Mouse (Mus musculus): ENCODE data around the gene Spry1. TPM values are rescaled to one million over a fixed set of nuclear protein-coding genes. Genes with fewer than 3 reads are reported as not detected.

Gene Spry1
- total RNA-seq, 1 experiment from 2014 or later, result 29.6 TPM

GRCm38 (mm10) chr3:37658155-37658554 lies 18.4 kb downstream of the Spry1 start:
- no peak for ATAC-seq (replicated peaks in 1 of 2; ENCODE audit: insufficient read depth in 1 of 2, low FRiP score in 2 of 2, low TSS enrichment in 1 of 2, low read depth in 1 of 2, poor library complexity in 2 of 2, severe bottlenecking in 2 of 2)

GRCm38 (mm10) chr3:37659621-37660020 lies 19.9 kb downstream of the Spry1 start:
- ATAC-seq (replicated peaks in 1 of 2; ENCODE audit: insufficient read depth in 1 of 2, low FRiP score in 2 of 2, low TSS enrichment in 1 of 2, low read depth in 1 of 2, poor library complexity in 2 of 2, severe bottlenecking in 2 of 2), result peak; percentile 48 to 68; a peak in 3 of 4 replicates

GRCm38 (mm10) chr3:37666291-37667118 lies 26.8 kb downstream of the Spry1 start:
- ATAC-seq (replicated peaks in 1 of 2; ENCODE audit: insufficient read depth in 1 of 2, low FRiP score in 2 of 2, low TSS enrichment in 1 of 2, low read depth in 1 of 2, poor library complexity in 2 of 2, severe bottlenecking in 2 of 2), result peak; percentile 95

- no peak for ATAC-seq (replicated peaks in 1 of 2; ENCODE audit: insufficient read depth in 1 of 2, low FRiP score in 2 of 2, low TSS enrichment in 1 of 2, low read depth in 1 of 2, poor library complexity in 2 of 2, severe bottlenecking in 2 of 2)
Measured at GRCm38 (mm10) chr3:37667119-37667467, 27.3 kb downstream of the Spry1 start.

GRCm38 (mm10) chr3:37667736-37668135 lies 28.0 kb downstream of the Spry1 start:
- no peak for ATAC-seq (replicated peaks in 1 of 2; ENCODE audit: insufficient read depth in 1 of 2, low FRiP score in 2 of 2, low TSS enrichment in 1 of 2, low read depth in 1 of 2, poor library complexity in 2 of 2, severe bottlenecking in 2 of 2)

DNA sequence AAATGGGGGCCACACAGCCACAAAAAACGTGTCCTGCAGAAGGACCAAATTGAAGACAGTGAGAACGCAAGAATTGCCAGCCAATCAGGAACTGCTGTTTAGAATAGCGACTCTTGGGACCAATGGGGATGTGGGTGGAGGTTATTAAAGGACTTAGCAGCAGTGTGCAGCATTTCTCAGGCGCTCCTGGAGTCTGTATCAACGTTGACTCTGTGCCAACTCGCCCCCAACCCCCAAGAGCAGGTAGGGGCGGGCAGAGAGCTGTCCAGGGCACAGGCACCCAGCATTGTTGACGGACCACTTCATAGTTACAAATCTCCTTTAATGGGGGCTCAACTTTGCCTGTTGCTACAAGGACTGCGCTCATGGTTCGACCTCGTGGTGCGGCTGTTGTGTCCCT lies 28.9 kb downstream of the Spry1 start:
- no peak for ATAC-seq (replicated peaks in 1 of 2; ENCODE audit: insufficient read depth in 1 of 2, low FRiP score in 2 of 2, low TSS enrichment in 1 of 2, low read depth in 1 of 2, poor library complexity in 2 of 2, severe bottlenecking in 2 of 2)

DNA sequence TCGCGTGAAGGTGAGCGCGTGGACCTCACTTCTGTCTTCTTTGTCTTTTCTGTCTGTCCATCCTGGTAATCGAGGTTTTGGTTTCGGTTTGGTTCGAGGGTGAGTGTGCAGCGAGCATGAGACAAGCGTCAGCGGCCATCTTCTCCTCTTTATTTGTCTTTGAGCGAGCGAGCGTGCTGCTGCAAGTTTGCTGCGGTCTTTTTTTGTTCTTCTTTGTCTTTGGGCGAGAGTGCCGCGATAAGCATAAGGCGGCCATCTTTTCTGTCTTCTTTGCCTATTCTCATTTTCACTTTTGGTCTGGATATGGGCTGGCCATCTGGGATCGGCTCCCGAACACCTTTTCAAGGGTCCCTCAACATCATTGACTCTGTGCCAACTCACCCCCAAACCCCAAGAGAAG lies 29.4 kb downstream of the Spry1 start:
- ATAC-seq (replicated peaks in 1 of 2; ENCODE audit: insufficient read depth in 1 of 2, low FRiP score in 2 of 2, low TSS enrichment in 1 of 2, low read depth in 1 of 2, poor library complexity in 2 of 2, severe bottlenecking in 2 of 2), result no peak

GRCm38 (mm10) chr3:37672266-37673040 lies 32.7 kb downstream of the Spry1 start:
- no peak for ATAC-seq (replicated peaks in 1 of 2; ENCODE audit: insufficient read depth in 1 of 2, low FRiP score in 2 of 2, low TSS enrichment in 1 of 2, low read depth in 1 of 2, poor library complexity in 2 of 2, severe bottlenecking in 2 of 2)

DNA sequence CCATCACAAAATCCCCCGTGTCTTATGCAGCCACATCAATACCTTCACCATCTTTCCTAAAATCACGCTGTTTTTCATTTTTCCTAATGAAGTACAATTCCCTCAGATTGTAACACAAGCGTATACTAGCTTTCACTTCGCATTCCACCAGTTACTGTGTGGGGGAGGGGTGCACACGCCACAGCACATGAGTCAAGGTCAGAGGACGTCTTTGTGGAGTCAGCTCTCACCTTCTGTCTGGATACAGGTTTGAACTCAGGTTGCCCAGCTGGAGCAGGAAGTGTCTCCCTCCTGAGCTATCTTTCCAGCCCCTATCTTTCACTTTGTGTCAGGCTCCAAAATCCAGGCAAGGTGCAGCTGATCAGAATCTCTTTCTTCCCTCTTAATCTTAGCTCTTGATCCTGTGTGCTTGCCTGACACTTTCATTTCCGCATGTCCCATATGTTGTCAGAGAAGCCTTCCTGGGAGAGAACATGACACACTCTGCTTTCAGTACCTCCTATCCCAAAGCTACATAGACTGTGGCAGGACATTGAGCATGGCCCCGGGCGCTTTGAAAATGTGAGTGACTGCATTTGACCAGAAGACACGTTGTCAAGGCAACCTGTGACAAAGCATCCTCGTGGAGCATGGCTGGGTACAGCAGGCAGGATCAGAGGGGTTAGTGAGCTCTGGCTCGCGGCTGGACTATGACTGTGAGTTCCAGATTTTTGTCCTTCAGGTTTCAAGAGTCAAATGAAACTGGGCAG lies 33.9 kb downstream of the Spry1 start:
- no peak for ATAC-seq (replicated peaks in 1 of 2; ENCODE audit: insufficient read depth in 1 of 2, low FRiP score in 2 of 2, low TSS enrichment in 1 of 2, low read depth in 1 of 2, poor library complexity in 2 of 2, severe bottlenecking in 2 of 2)

GRCm38 (mm10) chr3:37675056-37675525 lies 35.3 kb downstream of the Spry1 start:
- ATAC-seq (replicated peaks in 1 of 2; ENCODE audit: insufficient read depth in 1 of 2, low FRiP score in 2 of 2, low TSS enrichment in 1 of 2, low read depth in 1 of 2, poor library complexity in 2 of 2, severe bottlenecking in 2 of 2), result peak; percentile 75 to 76

DNA sequence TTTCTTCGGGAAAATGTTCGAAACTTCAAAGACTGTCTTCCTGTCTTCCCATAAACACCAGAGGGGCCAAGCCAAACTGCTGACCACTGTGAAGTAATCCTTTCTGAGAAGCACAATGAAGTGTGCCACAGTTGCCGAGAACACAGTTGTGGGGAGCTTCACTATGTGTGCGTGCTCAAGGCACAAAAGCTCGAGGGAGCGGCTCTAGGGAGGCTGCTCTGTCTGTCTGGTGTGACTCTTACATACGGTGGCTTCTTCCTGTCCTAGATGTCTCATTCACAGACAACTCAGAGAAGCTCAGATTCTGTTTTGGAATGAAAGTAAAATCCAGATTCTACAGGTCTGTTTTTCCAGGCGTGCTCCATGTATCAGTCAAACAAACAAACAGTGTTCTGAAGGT lies 36.5 kb downstream of the Spry1 start:
- no peak for ATAC-seq (replicated peaks in 1 of 2; ENCODE audit: insufficient read depth in 1 of 2, low FRiP score in 2 of 2, low TSS enrichment in 1 of 2, low read depth in 1 of 2, poor library complexity in 2 of 2, severe bottlenecking in 2 of 2)

DNA sequence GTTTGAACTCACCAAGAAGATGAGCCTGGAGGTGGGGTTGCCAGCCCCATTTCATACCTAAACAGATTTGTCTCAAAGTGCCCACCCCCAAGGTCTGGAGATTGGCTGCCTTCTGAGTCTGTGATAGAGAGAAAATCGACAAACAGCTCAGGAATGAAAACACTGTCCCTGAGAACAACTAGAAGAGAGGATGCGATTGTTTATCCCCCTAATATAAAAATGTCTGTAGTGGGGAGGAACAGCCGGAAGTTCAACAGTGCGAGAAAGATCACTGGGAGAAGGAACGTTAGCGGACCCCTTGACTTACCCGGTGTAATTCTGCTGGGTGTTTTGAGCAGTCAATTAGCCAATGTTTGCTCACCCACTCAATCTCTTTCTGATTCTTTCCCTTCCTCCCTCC lies 46.5 kb downstream of the Spry1 start:
- ATAC-seq (replicated peaks in 1 of 2; ENCODE audit: insufficient read depth in 1 of 2, low FRiP score in 2 of 2, low TSS enrichment in 1 of 2, low read depth in 1 of 2, poor library complexity in 2 of 2, severe bottlenecking in 2 of 2), result no peak

DNA sequence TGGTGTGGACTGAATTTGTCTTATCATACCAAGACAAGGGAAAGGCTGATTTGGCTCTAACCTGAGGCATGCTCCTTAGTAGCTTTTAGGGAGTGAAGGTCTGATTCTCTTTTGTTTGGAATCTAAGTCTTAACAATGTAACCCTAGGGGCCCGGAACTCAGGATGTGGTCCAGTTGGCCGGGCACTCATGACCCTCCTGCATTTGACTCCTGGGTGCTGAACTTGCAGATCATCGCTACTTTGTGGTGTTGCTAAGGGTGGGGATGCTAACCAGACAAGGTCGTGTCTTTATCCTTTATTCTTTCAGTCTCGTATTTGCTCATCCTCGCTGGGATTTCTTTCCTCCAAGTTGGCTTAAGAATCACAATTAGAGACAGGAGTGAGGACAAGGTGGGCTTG lies 47.0 kb downstream of the Spry1 start:
- ATAC-seq (replicated peaks in 1 of 2; ENCODE audit: insufficient read depth in 1 of 2, low FRiP score in 2 of 2, low TSS enrichment in 1 of 2, low read depth in 1 of 2, poor library complexity in 2 of 2, severe bottlenecking in 2 of 2), result no peak

GRCm38 (mm10) chr3:37687158-37687980 lies 47.6 kb downstream of the Spry1 start:
- ATAC-seq (replicated peaks in 1 of 2; ENCODE audit: insufficient read depth in 1 of 2, low FRiP score in 2 of 2, low TSS enrichment in 1 of 2, low read depth in 1 of 2, poor library complexity in 2 of 2, severe bottlenecking in 2 of 2), result peak; percentile 23 to 41; a peak in 3 of 4 replicates

- peak; percentile 11 to 25; a peak in 1 of 4 replicates for ATAC-seq (replicated peaks in 1 of 2; ENCODE audit: insufficient read depth in 1 of 2, low FRiP score in 2 of 2, low TSS enrichment in 1 of 2, low read depth in 1 of 2, poor library complexity in 2 of 2, severe bottlenecking in 2 of 2)
Measured at GRCm38 (mm10) chr3:37692945-37693344, 53.2 kb downstream of the Spry1 start.

DNA sequence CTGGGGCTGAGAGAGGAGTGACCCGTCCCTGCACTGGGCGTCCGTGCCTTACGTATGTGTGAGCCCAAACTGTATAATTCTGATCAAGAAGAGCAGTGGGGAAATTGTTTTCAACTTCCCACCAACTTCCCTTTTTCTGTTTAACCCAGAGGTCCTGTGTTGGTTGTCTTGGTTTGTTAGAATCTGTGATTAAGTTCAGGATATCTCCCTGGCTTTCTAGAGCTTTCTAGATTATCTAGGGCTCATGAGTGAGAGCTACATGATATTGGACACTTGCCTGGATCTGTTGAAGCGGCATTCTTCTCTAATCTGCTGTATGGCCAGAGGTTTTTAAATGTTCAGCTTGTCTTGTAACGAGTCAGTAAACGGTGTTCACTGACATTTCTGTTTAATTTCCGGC lies 53.8 kb downstream of the Spry1 start:
- ATAC-seq (replicated peaks in 1 of 2; ENCODE audit: insufficient read depth in 1 of 2, low FRiP score in 2 of 2, low TSS enrichment in 1 of 2, low read depth in 1 of 2, poor library complexity in 2 of 2, severe bottlenecking in 2 of 2), result peak; percentile 71 to 79
